7 mouse cellular contexts compared by ENCODE assay signal in the genomic region with DNA sequence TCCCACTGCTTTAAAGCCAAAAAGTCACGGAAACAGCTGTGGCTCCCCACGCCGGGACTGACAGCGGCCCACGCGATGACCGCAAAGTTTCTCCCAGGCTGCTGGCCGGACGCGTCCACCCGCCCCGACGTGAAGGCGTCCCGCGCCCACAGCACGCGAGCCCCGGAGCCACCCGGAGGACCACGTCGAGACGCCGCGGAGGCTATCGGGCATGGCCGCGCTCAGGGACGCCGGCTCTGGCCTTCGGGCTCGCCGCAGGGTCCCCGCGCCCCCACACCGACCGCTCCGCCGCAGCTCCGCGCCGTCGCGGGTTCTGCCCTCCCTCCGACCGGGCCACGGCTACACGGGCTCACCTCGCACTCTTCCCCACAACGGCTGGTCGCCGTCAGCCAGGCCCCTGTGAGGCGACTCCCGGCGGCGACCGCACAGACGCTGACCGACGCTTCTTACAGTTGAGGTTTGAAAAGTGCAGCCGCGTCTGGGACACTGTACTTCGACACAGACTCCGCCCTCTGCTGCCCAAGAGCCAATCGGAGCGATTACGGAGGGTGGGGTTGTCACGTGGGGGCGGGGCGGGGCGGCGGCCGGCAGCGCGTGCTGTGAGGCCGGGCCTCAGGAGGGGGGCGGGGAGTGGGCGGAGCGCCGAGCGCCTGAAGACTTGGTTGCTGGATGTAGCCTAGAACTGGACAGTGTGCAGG. TPM values are rescaled to one million over a fixed set of nuclear protein-coding genes. Genes with fewer than 3 reads are reported as not detected.
DNase-seq lines count a peak whose midpoint lies in the region; ATAC-seq and TF ChIP-seq lines count a peak whose summit lies in the region.

Gene Stk17b (minus strand): TSS at position 504 of the 698 bp plus-strand sequence.

- H3K36me3 ChIP-seq in embryonic facial prominence, embryonic 10.5 days (replicated peaks), result no peaks in the 10 kb centered on the region
- H3K36me3 ChIP-seq in limb, embryonic 12.5 days, result no peaks in the 10 kb centered on the region
- H3K36me3 ChIP-seq in midbrain, embryonic 15.5 days (replicated peaks), result no peaks in the 10 kb centered on the region
- H3K36me3 ChIP-seq in spleen, adult 2 months (ENCODE audit: control insufficient read depth, insufficient read depth, low read length), result peaks cover 2% of the 10 kb centered on the region; the same call in 1 of the 2 replicates

- TF ChIP-seq CTCF in spleen, adult 2 months (IDR thresholded peaks at IDR 0.05; ENCODE audit: extremely low read depth, insufficient read depth, insufficient read length, insufficient replicate concordance), result no peak

- peak; percentile 97 for DNase-seq in adrenal gland, postnatal 14 days
- peak; percentile 97 for DNase-seq in embryonic facial prominence, embryonic 10.5 days (ENCODE audit: low spot score)
- DNase-seq in kidney, adult 11 months, result peak; percentile 89
- DNase-seq in spleen, adult 2 months (ENCODE audit: low read depth in 1 of 2, low spot score in 2 of 2), result peak; percentile 86 to 93

- peak within 1 kb of the TSS; percentile 90 for H3K4me3 ChIP-seq in embryonic facial prominence, embryonic 10.5 days
- H3K4me3 ChIP-seq in limb, embryonic 12.5 days (replicated peaks), result peak within 1 kb of the TSS; percentile 85
- peak within 1 kb of the TSS; percentile 56 for H3K4me3 ChIP-seq in midbrain, embryonic 15.5 days
- peak within 1 kb of the TSS; percentile 96 for H3K4me3 ChIP-seq in spleen, adult 2 months (ENCODE audit: extremely low read depth, insufficient read depth, insufficient read length)

- no peaks in the 10 kb centered on the region for H3K4me1 ChIP-seq in embryonic facial prominence, embryonic 10.5 days
- no peaks in the 10 kb centered on the region for H3K4me1 ChIP-seq in limb, embryonic 12.5 days (replicated peaks)
- H3K4me1 ChIP-seq in midbrain, embryonic 15.5 days, result peaks cover 6% of the 10 kb centered on the region
- H3K4me1 ChIP-seq in spleen, adult 2 months (ENCODE audit: control insufficient read depth, insufficient read depth, insufficient read length), result peaks cover 23% of the 10 kb centered on the region

- H3K27me3 ChIP-seq in embryonic facial prominence, embryonic 10.5 days (replicated peaks; ENCODE audit: low read depth, poor library complexity, severe bottlenecking), result no peaks in the 10 kb centered on the region
- H3K27me3 ChIP-seq in limb, embryonic 12.5 days, result no peaks in the 10 kb centered on the region
- no peaks in the 10 kb centered on the region for H3K27me3 ChIP-seq in midbrain, embryonic 15.5 days (replicated peaks)
- H3K27me3 ChIP-seq in spleen, adult 2 months (ENCODE audit: control insufficient read depth, insufficient read depth, low read length), result no peaks in the 10 kb centered on the region

- H3K9me3 ChIP-seq in embryonic facial prominence, embryonic 10.5 days, result no peaks in the 10 kb centered on the region
- H3K9me3 ChIP-seq in limb, embryonic 12.5 days, result no peaks in the 10 kb centered on the region
- no peaks in the 10 kb centered on the region for H3K9me3 ChIP-seq in midbrain, embryonic 15.5 days

- peak within 1 kb of the TSS; percentile 70 for H3K4me2 ChIP-seq in limb, embryonic 12.5 days
- peak within 1 kb of the TSS; percentile 85 for H3K4me2 ChIP-seq in midbrain, embryonic 15.5 days

- WGBS in embryonic facial prominence, embryonic 10.5 days, result under 1% methylated on average over 81 of the region's 81 CpGs
- under 1% methylated on average over 81 of the region's 81 CpGs for WGBS in limb, embryonic 12.5 days
- under 1% methylated on average over 77 of the region's 81 CpGs for WGBS in midbrain, embryonic 15.5 days
- WGBS in spleen, adult 2 months, result 0% methylated on average over 80 of the region's 81 CpGs

- peak within 1 kb of the TSS; percentile 78 for H3K9ac ChIP-seq in limb, embryonic 12.5 days (replicated peaks)
- peak within 1 kb of the TSS; percentile 37 for H3K9ac ChIP-seq in midbrain, embryonic 15.5 days

- H3K27ac ChIP-seq in embryonic facial prominence, embryonic 10.5 days (replicated peaks), result peak within 1 kb of the TSS; percentile 91
- peak within 1 kb of the TSS; percentile 86 for H3K27ac ChIP-seq in limb, embryonic 12.5 days
- no peak within 1 kb of the TSS; the same call in 1 of the 2 replicates for H3K27ac ChIP-seq in midbrain, embryonic 15.5 days
- H3K27ac ChIP-seq in spleen, adult 2 months (ENCODE audit: insufficient read depth, low read length), result peak within 1 kb of the TSS; percentile 99

- peak; percentile 95 for ATAC-seq in granulocyte monocyte progenitor cell, adult 5-6 weeks (replicated peaks; ENCODE audit: poor library complexity, severe bottlenecking)
- peak; percentile 99 for ATAC-seq in limb, embryonic 12.5 days (ENCODE audit: insufficient number of reproducible peaks, insufficient read depth, low FRiP score, low TSS enrichment, low read depth)
- ATAC-seq in midbrain, embryonic 15.5 days (replicated peaks), result peak; percentile 98

- peak; percentile 99 for TF ChIP-seq POLR2A in spleen, adult 2 months (IDR thresholded peaks at IDR 0.05; ENCODE audit: low read depth, low read length)

RNA-seq across cellular contexts. Expression of gene Stk17b, which starts in this region (rescaled TPM):
- total RNA-seq in adrenal gland, postnatal 14 days (2021), result 17.3 and 28.2 TPM in 2 replicates
- polyA plus RNA-seq in embryonic facial prominence, embryonic 10.5 days (2016; fragmentation: Nextera tagmentation; extraction: Ambion mirVana), result 7.4 and 8.2 TPM in 2 replicates
- 10.8 and 16.2 TPM in 2 replicates for total RNA-seq in granulocyte monocyte progenitor cell, adult 5-6 weeks (2014; fragmentation: Nextera tagmentation)
- 51.3 and 58.9 TPM in 2 replicates for total RNA-seq in granulocyte monocyte progenitor cell, adult 5-6 weeks (2017)
- 11.3 and 12.8 TPM in 2 replicates for polyA plus RNA-seq in limb, embryonic 12.5 days (2016; fragmentation: Nextera tagmentation; extraction: Ambion mirVana)
- 3.4 and 5.3 TPM in 2 replicates for polyA plus RNA-seq in midbrain, embryonic 15.5 days (2015; fragmentation: Nextera tagmentation; extraction: Ambion mirVana)
- 25.7 and 30.0 TPM in 2 replicates for polyA plus RNA-seq in spleen, adult 2 months (2012; rRNA removed)
